Mouse (Mus musculus) liver, postnatal 0 days (tissue): Measurements from ENCODE around the gene Tmem63b. TPM values are rescaled to one million over a fixed set of nuclear protein-coding genes. Genes with fewer than 3 reads are reported as not detected.

Source experiments
- ATAC-seq: fragments of 200-750 bp; cut with Nextera tagmentation; 2 replicates; pipeline ENCODE4 v1.8.0; 2017; ENCODE audit warnings: mild to moderate bottlenecking, moderate library complexity
- DNase-seq: peaks from one replicate; pipeline ENCODE4 v3.0.0-alpha.2; 2016
- H3K27ac ChIP-seq: fragments of 300-500 bp; sonication (generic); 2 replicates; pipeline ENCODE4 v1.5.1; 2014; ENCODE audit warnings: antibody characterized with exemption, moderate library complexity, mild to moderate bottlenecking, low read depth
- H3K27me3 ChIP-seq: fragments of 300-500 bp; sonication (generic); 2 replicates; pipeline ENCODE4 v1.6.1; 2014; ENCODE audit warnings: low read length, control low read depth, mixed read lengths; ENCODE audit not compliant: insufficient read depth
- H3K36me3 ChIP-seq: fragments of 300-500 bp; sonication (generic); replicated peaks from 2 replicates; pipeline ENCODE4 v1.6.1; 2014; ENCODE audit warnings: mild to moderate bottlenecking, control low read depth, low read length, moderate library complexity, mixed read lengths; ENCODE audit not compliant: insufficient read depth
- H3K4me1 ChIP-seq: fragments of 300-500 bp; sonication (generic); 2 replicates; pipeline ENCODE4 v1.6.1; 2014; ENCODE audit warnings: antibody characterized with exemption, mild to moderate bottlenecking, control low read depth; ENCODE audit not compliant: insufficient read depth
- H3K4me2 ChIP-seq: fragments of 300-500 bp; sonication (generic); 2 replicates; pipeline ENCODE4 v1.6.1; 2014; ENCODE audit warnings: low read depth, mild to moderate bottlenecking, low read length, moderate library complexity, mixed read lengths
- H3K4me3 ChIP-seq: fragments of 300-500 bp; sonication (generic); 2 replicates; pipeline ENCODE4 v1.5.1; 2014; ENCODE audit warnings: low read depth, low read length
- H3K9ac ChIP-seq: fragments of 300-500 bp; sonication (generic); replicated peaks from 2 replicates; pipeline ENCODE4 v1.6.1; 2014; ENCODE audit warnings: mild to moderate bottlenecking, moderate library complexity
- H3K9me3 ChIP-seq: fragments of 300-500 bp; sonication (generic); 2 replicates; pipeline ENCODE4 v1.6.1; 2016; ENCODE audit warnings: mild to moderate bottlenecking, control low read depth, low read length, mixed read lengths
- CTCF ChIP-seq: sonication (generic); IDR thresholded peaks from 2 replicates; pipeline ENCODE4 v1.5.1; 2016; ENCODE audit warnings: antibody characterized with exemption, low read depth
- EP300 ChIP-seq: IDR thresholded peaks from 2 replicates; pipeline ENCODE4 v1.6.1; 2016; ENCODE audit warnings: antibody characterized with exemption, low read depth, mild to moderate bottlenecking
- WGBS: fragments of 180-500 bp; shearing (Covaris S2); extraction: QIAGEN DNeasy Blood & Tissue Kit; methylation state at CpG from one replicate; pipeline ENCODE4 v1.1.7; 2014; ENCODE audit not compliant: insufficient replicate concordance; 5-methylcytosine and 5-hydroxymethylcytosine counted together
- polyA plus RNA-seq: library from polyadenylated mRNA; unstranded; fragments of >200 nt; fragmentation: Nextera tagmentation; extraction: Ambion mirVana; gene quantifications from 2 replicates; pipeline ENCODE4 v1.2.1, GENCODE M21; 2015

Tmem63b gene
- polyA plus RNA-seq, 1 experiment from 2014 or later: 16.9 TPM

- no peak overlapping the region for H3K4me3 ChIP-seq
- peak overlapping the region; percentile 62; the same call in 1 of the 2 replicates for H3K27ac ChIP-seq
- no peaks in the 10 kb centered on the region for H3K9me3 ChIP-seq
- DNase-seq: peak; percentile 42
- peak; percentile 14; the same call in 1 of the 2 replicates for ATAC-seq
- TF ChIP-seq EP300 (no peak), CTCF (no peak)
- H3K27me3 ChIP-seq: no peaks in the 10 kb centered on the region
- H3K4me1 ChIP-seq: peaks cover 35% of the 10 kb centered on the region
- H3K9ac ChIP-seq: peak overlapping the region; percentile 8; the same call in 1 of the 2 replicates
- WGBS: 45% methylated on average over 22 of the region's 23 CpGs
- H3K4me2 ChIP-seq: no peak overlapping the region
- peaks cover 4% of the 10 kb centered on the region; the same call in 1 of the 2 replicates for H3K36me3 ChIP-seq
Observed at GRCm38 (mm10) chr17:45695227-45696120, 8.8 kb upstream of the Tmem63b start.

DNA sequence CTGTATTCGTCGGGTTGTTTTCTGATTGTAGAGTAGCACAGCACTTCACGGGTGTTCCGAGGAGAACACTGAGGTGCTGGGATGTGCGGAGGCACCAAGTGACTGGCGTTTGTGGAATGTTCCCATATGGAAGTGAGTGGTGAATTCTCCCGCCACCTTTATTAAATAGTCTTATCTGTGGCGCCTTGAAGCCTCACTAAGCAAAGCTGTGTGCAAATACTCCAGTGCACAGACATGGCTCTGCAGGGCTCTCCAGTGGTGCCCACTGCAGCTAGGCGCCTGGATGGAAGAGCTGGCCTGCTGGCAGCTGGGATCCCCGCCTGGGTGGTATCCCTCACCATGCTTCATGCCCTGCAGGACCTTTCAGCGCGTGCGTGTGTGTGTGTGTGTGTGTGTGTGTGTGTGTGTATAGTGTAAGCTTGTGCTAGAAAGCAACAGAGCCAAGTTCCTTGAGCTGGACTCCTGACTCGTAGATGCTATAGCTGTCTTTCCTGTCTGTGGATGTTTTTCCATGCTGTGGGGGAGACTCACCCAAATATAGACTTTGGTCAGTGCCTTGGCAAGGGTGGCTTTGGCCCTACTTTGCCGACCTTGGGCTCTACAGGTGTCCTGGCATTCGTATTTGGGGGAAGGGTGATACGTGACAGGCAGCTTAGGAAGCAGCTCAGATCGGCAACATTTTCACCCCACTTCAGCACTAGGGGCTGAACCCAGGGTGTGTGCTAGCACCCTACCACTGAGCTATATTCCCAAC is 7.3 kb upstream of the Tmem63b start:
- H3K4me3 ChIP-seq: no peak overlapping the region
- no peak overlapping the region for H3K9ac ChIP-seq
- H3K9me3 ChIP-seq: no peaks in the 10 kb centered on the region
- peak overlapping the region; percentile 70 for H3K27ac ChIP-seq
- peaks cover 33% of the 10 kb centered on the region for H3K4me1 ChIP-seq
- TF ChIP-seq CTCF (no peak), EP300 (no peak)
- no peaks in the 10 kb centered on the region for H3K27me3 ChIP-seq
- peak; percentile 71 for ATAC-seq
- DNase-seq: peak; percentile 47
- 62% methylated on average over 17 of the region's 18 CpGs for WGBS
- H3K4me2 ChIP-seq: 0 out of 2 replicates have a peak overlapping the region, but pooled peaks have one; percentile 6
- peaks cover 7% of the 10 kb centered on the region; the same call in 1 of the 2 replicates for H3K36me3 ChIP-seq

DNA sequence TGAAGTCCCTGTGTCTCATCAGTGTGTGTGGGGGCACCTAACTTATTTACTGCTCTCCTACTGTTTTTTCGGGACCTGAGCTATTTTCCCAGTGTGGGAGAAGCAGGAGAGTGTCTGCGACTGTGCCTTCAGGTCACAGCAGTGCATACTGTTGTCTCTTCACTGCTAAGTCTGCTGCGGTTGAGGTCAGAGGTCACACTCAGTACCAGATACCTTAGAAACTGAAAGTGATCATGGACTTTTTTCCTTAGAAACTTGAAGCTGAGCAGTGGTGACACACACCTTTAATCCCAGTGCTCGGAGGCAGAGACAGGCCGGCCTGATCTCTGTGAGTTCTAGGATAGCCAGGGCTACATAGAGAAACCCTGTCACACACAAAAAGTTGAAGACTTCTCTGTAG is 5.5 kb upstream of the Tmem63b start:
- Histone ChIP-seq H3K4me1 (peaks cover 40% of the 10 kb centered on the region), H3K36me3 (0 out of 2 replicates have a peak, but pooled peaks cover 5% of the 10 kb centered on the region), H3K27me3 (no peaks in the 10 kb centered on the region), H3K4me2 (no peak overlapping the region), H3K9me3 (no peaks in the 10 kb centered on the region), H3K27ac (peak overlapping the region; percentile 70), H3K4me3 (no peak overlapping the region), H3K9ac (no peak overlapping the region)
- TF ChIP-seq EP300 (no peak), CTCF (no peak)
- no peak for ATAC-seq
- DNase-seq: no peak
- 56% methylated on average over 5 of the region's 5 CpGs for WGBS

DNA sequence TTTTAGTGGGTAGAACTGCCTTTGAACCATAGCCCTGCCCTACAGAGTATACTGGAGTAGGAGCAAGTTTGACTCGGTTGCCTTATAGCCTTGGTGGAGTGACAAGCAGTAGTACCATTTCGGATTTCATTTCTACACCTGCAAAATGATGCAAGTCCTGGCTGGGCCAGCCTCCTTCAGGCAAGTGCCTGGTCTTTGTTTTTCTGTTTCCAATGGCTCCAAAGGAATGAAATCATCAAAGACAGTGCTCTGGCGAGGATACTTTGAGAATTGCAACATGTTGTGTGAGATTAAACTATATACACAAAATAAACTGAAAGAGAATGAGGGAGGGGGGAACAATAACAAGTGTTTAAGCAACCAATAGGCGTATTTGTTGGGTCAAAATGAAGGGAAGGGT is 3.3 kb upstream of the Tmem63b start:
- TF ChIP-seq CTCF (no peak), EP300 (no peak)
- WGBS: 86% methylated on average over 4 of the region's 4 CpGs
- Histone ChIP-seq H3K36me3 (0 out of 2 replicates have a peak, but pooled peaks cover 3% of the 10 kb centered on the region), H3K27ac (no peak overlapping the region), H3K9me3 (no peaks in the 10 kb centered on the region), H3K27me3 (no peaks in the 10 kb centered on the region), H3K4me2 (no peak overlapping the region), H3K4me1 (peaks cover 38% of the 10 kb centered on the region), H3K4me3 (no peak overlapping the region), H3K9ac (no peak overlapping the region)
- DNase-seq (no peak), ATAC-seq (no peak)

DNA sequence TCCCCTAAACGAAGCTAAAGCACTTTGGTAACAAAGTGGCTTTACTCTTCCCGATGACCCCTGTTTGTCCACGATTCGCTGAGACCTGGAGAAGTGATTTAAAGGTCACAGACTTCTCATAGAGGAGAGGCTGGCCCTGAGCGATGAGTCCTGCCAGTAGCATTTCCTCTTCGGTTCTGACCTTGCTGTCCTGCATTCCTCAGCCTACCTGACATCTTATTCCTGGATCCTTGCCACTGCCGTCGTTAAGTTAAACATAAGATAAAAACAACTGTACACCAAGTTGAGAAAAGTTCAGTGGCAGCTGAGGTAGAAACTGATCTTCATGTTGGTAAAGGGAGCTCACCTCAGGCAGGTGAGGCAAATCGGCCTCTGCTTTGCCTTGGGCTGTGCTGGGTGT is 2.4 kb upstream of the Tmem63b start:
- DNase-seq (no peak), ATAC-seq (no peak)
- Histone ChIP-seq H3K9me3 (no peaks in the 10 kb centered on the region), H3K4me3 (no peak overlapping the region), H3K27me3 (no peaks in the 10 kb centered on the region), H3K36me3 (0 out of 2 replicates have a peak, but pooled peaks cover 3% of the 10 kb centered on the region), H3K4me1 (peaks cover 44% of the 10 kb centered on the region), H3K9ac (no peak overlapping the region), H3K27ac (no peak overlapping the region), H3K4me2 (no peak overlapping the region)
- WGBS: 83% methylated on average over 9 of the region's 9 CpGs
- TF ChIP-seq CTCF (no peak), EP300 (no peak)

DNA sequence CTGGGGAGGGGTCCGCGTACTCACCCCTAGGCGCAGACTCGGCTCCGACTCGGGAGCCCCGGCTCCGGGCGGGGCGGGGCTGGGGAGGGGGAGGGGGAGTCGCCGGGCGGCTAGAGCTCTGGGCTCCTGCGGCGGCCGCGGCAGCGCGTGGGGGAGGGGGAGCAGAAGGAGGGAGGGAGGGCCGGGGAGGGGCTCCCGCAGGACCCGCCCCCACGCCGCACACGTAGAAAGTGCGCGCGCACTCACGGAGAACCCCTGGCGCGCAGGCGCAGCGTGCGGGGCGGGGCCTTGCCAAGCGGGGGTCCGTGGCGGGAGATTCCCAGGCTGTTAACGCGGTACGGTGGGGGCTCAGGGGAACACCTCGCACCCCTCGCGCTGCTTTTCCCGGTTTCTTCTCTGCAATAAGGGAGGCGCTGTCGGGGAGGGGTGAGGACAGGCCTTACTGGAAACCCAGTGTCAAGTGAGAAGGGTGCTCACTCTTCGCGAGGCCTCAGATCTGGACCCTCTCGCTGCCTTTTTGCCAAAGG is 549 bp downstream of the Tmem63b start, which contains the start of gene Mrpl14:
Mrpl14 (plus strand) TSS at position 230 of the 527 bp plus-strand sequence.
- H3K4me3 ChIP-seq: peak within 1 kb of the TSS; percentile 94
- ATAC-seq: peak; percentile 89

More for the DNA sequence above, 549 bp downstream of the Tmem63b start, which contains the start of gene Mrpl14:
- TF ChIP-seq CTCF (0 out of 2 replicates have a peak, but pooled peaks have one; percentile 12), EP300 (no peak)
- Histone ChIP-seq H3K27ac (peak within 1 kb of the TSS; percentile 79), H3K27me3 (no peaks in the 10 kb centered on the region), H3K36me3 (0 out of 2 replicates have a peak, but pooled peaks cover 3% of the 10 kb centered on the region), H3K4me2 (peak within 1 kb of the TSS; percentile 100), H3K9me3 (no peaks in the 10 kb centered on the region), H3K9ac (peak within 1 kb of the TSS; percentile 94), H3K4me1 (peaks cover 21% of the 10 kb centered on the region)
- DNase-seq: peak; percentile 96
- 1% methylated on average over 41 of the region's 50 CpGs for WGBS
